Mouse (Mus musculus) fat pad, adult 2 months (tissue): ENCODE results near the gene Stim1.

Experiments
- DNase-seq: peaks from one replicate; pipeline ENCODE4 v3.0.0-alpha.2; 2011; ENCODE audit warnings: low read depth, low spot score; ENCODE audit errors: extremely low read depth

Gene Stim1

GRCm38 (mm10) chr7:102267601-102268394, at the start of gene Stim1:
Gene Stim1 (plus strand): TSS chr7:102267806.
- no peak for DNase-seq

DNA sequence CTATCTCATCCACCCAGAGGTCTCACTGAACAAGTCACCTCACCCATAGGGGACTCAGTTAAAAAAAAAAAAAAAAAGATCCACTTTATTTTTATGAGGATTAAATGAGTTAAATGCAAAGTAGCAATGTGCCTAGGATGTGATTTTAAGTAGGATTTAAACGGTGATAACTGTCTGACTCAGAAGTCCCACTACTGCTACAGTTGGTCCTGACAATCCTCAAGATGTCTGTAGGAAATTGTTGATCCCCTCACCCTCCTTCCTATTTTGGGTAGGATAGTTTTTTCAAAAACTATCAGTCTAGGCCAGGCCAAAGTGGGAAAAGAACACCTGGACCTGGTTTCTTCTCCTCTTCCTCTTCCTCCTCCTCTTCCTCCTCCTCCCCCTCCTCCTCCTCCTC, 45.7 kb upstream of the Stim1 start:
- DNase-seq, result no peak

DNA sequence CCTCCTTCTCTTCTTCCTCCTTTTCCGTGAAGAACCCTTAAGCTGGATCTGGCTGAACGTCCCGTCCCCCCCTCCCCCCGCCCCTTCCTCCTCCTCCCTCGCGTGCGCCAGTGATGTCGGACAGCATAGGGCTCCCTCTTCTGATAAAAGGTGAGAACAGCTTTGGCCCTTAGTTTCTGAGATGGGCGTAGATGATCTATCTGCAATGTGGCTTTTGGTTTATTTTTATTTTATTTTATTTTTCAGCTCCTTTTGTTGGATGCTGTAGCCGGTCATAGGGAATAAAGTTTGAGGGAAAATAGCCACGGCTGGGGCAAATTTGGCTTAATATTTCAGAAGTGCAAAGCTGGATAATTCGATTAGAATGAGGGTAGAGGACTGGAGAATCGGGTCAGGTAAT, 45.3 kb upstream of the Stim1 start:
- no peak for DNase-seq

DNA sequence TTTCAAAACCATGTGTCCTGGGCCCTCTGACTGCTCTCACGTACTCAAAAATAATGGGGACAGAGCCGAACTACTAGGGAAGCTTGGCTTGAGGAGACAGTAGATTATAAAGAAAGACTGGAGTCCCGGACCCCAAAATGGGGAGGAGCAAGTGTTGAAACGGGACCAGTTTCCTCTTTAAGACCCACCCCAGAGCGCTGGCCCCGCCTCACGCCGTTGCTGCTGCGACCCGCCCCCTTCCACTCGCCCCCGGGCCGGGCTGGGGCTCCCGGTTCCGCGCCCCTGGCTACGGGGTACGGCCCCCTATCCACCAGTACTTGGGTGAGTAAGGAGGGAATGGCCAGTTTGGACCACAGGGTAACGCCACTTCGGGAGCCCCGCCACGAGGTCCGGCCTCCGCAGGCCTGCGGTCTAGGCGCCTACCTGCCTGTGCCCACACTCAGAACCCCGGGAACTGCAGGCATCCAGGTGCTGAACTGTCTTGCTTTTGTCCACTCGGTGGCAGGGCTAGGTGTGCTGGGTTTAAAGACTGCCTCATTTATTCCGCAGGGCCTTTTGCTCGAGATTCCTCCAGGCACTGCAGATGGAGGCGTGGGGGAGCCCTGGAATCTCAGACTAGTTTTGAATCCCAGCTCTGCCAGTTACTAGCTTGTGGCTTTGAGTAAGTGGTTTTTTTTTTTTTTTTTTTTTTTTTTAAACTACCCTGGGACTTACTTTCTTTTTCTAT, 44.6 kb upstream of the Stim1 start:
- DNase-seq, result no peak

DNA sequence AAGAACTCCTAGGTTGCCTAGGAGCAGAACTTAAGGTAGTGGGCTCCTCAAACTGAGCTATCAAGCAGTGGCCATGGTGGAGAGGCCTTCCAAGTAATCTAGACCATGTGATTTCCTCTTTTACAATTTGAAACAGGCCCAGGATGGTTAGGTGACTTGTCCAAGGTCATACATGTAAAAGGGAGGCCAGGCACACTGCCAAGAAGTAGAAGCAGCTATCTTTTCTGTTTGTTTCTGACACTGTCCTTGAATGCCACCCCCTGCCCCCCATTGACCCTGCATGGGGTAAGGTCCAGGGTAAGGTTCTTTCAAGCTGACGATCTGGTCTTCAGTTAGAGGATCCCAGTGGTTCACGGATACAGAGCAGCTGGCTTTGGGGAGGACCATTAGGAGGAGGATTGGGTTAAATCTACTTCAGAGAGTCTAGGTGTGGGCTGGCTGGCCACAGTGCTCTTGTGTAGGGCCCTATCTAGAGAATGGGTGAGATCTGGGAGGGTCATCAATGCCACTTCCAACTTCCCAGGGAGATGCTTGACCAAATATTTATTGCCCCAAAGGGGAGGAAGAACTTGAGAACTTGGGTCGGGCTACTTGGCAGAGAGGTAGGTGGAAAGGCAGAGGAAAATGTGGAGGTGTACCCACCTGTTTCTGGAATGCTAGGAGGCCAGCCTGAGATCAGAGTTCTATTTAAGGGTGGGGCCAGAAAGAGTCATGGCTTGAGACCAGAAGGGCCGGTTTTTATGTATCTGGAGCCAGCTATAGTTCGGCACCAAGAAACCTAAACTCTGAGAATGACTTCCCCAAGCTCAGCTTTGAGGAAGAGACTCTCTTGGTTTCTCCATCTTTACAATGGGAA, 43.5 kb upstream of the Stim1 start:
- no peak for DNase-seq

DNA sequence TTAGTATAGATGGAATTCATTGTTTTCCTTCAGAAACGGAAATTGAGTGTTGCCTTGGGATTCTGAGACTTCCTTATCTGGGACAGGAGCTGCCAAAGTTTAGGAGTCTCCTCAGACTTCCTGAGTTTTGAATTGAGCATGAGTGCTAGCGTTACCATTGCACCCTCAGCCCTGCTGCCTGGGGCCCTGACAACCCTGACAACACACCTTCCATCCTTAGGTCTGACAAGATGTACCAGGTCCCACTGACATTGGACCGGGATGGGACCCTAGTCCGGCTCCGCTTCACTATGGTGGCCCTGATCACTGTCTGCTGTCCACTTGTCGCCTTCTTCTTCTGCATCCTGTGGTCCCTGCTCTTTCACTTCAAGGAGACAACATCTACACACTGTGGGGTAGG, 41.6 kb upstream of the Stim1 start:
- no peak for DNase-seq

DNA sequence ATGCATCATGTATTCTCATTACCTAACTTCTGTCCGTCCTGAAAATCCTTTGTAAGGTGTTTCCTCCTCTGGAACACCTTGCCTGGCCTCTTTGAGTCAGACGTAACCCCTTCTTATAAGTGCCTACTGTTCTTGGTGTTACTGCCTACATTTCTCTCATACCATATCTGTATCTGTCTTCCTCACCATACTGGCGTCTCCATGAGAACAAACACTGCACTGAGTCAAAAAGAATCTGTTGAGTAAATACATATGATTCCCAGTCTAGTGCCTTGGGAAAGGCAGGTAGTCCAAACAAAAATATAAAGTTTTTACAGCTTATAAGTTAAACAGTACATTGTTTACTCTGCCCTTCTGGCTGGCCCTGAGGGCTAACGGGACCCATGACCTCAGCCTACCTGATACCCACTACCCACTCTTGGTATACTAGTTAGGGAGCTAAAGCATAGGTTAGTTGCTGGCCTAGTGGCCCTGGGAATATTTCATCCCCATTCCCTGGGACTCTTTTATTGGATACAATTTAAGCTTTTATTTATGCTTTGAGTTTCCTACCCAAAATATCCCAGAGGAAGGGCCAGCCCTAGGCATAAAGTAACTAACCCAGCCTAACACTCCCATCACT, 39.4 kb upstream of the Stim1 start:
- no peak for DNase-seq

GRCm38 (mm10) chr7:102229814-102230213, 37.8 kb upstream of the Stim1 start:
- DNase-seq, result no peak

DNA sequence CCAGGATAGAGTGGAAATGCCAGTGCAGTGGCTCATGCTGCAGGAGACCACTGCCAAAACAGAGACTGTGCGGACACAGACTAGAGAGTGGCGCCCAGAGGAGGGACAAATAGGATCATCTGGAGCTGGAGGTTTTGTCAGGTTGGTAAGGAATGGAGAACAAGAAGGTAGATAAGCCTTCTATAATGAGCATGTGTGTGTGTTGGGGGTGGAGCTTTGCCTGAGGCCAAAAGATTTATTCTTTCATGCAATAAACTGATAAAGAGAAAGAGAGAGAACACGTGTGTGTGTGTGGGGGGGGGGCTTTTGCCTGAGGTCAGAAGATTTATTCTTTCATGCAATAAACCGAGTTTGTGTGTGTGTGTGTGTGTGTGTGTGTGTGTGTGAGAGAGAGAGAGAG, 34.5 kb upstream of the Stim1 start:
- no peak for DNase-seq

GRCm38 (mm10) chr7:102238686-102239286, 28.8 kb upstream of the Stim1 start:
- no peak for DNase-seq

GRCm38 (mm10) chr7:102239591-102239990, 28.0 kb upstream of the Stim1 start:
- DNase-seq, result no peak

DNA sequence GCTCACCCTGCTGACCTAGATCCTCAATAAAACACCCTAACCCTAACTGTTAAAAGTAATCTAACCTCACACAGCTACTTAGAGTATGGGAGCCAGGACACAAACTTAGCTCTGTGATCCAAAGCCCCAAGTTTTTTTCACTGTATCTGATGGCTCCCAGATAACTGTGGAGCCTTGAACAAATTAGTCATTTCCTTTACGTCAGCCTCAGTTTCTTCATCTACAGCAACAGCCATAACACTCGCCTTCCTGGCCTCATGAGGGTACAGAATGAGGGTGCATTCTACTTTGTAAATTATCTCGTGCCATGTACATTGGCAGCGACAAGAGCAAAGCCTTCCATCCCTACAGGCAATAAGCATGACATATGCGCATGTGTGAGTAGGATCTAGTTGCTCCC, 25.2 kb upstream of the Stim1 start:
- no peak for DNase-seq

DNA sequence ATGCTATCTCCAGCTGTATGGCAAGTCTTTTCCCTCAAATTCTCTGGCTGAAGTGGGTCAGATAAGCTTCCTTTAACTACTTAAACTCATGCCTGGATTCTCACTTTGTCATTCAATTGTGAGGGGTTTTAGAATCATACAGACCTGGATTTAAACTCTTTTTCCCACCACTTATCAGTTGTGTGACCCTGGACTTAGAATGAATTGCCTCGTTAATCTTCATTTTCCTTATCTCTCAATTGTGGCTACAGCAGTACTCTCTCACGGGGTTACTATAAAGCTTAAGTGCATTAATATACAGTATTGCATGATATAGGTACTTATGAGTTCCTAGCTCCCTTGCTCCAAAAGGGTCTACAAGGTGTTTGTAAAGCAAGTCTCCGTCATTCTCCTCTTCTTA, 24.7 kb upstream of the Stim1 start:
- no peak for DNase-seq

- no peak for DNase-seq
These were observed 23.7 kb upstream of the Stim1 start for GRCm38 (mm10) chr7:102243870-102244269.

GRCm38 (mm10) chr7:102244782-102245535, 22.6 kb upstream of the Stim1 start:
- no peak for DNase-seq

DNA sequence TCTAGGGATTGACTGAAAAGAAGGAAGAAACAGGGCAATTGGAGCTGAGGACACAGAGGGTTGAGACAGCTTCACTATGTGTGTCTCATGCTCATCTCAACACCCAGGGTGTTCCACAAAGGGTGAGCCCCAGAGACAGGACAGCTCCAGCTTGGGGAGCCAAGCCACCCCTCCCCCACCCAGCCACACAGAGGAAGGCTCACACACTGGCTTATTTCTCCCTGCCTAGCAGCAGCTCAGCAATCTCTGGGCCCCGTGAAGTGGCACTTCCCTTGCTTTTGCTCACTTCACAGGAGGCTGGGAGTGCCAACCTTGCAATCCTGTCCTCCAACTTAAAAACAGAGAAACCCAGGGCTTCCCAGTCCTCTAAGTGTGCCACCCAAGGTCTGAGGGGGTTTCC, 21.8 kb upstream of the Stim1 start:
- DNase-seq, result no peak

DNA sequence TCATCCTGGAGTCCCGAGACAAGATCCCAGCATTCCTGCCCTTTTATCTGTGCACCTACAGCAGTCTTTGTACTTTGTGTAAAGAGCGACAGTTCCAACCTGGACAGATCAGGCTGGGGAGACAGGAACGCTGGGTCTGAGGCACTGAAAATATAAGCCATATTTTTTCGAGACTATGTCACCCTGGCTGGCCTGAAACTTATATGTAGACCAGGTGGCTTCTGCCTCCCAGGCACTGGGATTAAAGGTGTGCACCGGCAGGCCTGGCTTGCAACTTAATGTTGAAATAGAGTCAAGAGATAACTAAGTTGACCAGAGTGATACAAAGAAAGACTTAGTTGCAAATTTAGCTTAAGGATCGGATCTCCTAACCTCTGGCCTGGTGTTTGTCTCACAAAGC, 21.3 kb upstream of the Stim1 start:
- no peak for DNase-seq

DNA sequence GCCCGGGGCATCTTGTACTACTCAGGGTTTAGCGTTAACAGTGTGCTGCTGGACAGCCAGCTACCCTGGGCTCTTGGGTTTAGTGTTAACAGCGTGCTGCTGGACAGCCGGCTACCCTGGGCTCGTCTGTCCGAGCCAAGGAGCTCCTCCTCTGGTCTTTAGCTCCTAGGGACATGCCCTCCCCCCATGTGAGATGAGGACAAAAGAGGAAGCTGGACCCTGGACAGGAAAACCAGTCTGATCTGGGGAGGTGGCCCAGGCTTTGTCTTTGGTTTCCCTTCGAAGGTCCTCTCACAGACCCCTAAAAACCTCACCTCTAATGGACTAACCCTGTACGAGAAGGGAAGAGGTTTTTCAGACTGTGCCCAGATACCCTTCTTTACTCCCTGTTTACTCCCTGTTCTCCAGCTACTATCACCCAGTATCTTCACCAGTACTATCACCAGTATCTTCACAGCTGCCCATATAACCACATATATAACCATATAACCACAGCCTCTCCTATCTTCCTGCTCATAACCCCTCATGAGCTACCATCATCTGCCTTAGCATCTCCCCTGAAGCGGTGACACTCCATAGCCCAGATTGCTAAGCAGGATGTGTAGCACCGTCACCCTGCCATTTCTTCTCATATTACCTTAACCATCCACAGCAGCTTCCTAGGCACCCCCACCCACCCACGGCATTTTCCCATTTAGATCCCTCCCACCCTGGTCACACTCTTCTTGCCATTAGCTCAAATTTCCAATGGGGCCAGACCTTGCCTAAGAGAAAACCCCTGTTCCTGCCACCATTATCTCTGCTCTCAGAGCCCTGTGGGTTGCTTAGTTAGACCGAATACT, 20.4 kb upstream of the Stim1 start:
- no peak for DNase-seq
